Mouse (Mus musculus) liver, embryonic 11.5 days (tissue): ENCODE results near the gene Frmd4a. TPM values are rescaled to one million over a fixed set of nuclear protein-coding genes. Genes with fewer than 3 reads are reported as not detected.

Experiments used
- ATAC-seq: fragments of 200-750 bp; cut with Nextera tagmentation; replicated peaks from 2 replicates; pipeline ENCODE4 v1.8.0; 2017; ENCODE audit warnings: moderate number of reproducible peaks, mild to moderate bottlenecking, moderate TSS enrichment, moderate library complexity; ENCODE audit not compliant: low FRiP score
- DNase-seq: peaks from one replicate; pipeline ENCODE4 v3.0.0-alpha.2; 2017; ENCODE audit warnings: low spot score
- H3K27ac ChIP-seq: fragments of 300-500 bp; sonication (generic); 2 replicates; pipeline ENCODE4 v1.5.1; 2014; ENCODE audit warnings: mild to moderate bottlenecking, low read depth, low read length, control low read depth
- H3K27me3 ChIP-seq: fragments of 300-500 bp; sonication (generic); replicated peaks from 2 replicates; pipeline ENCODE4 v1.6.1; 2014; ENCODE audit warnings: low read length, mixed read lengths; ENCODE audit not compliant: control insufficient read depth, insufficient read depth
- H3K36me3 ChIP-seq: fragments of 300-500 bp; sonication (generic); 2 replicates; pipeline ENCODE4 v1.6.1; 2014; ENCODE audit warnings: mild to moderate bottlenecking, low read length, moderate library complexity, mixed read lengths; ENCODE audit not compliant: control insufficient read depth, insufficient read depth
- H3K4me1 ChIP-seq: fragments of 300-500 bp; sonication (generic); replicated peaks from 2 replicates; pipeline ENCODE4 v1.6.1; 2014; ENCODE audit warnings: low read length, mixed read lengths; ENCODE audit not compliant: control insufficient read depth, insufficient read depth
- H3K4me2 ChIP-seq: fragments of 300-500 bp; sonication (generic); 2 replicates; pipeline ENCODE4 v1.6.1; 2014; ENCODE audit warnings: mild to moderate bottlenecking, control low read depth, moderate library complexity
- H3K4me3 ChIP-seq: fragments of 300-500 bp; sonication (generic); 2 replicates; pipeline ENCODE4 v1.5.1; 2014; ENCODE audit warnings: low read depth, low read length, control low read depth
- H3K9ac ChIP-seq: fragments of 300-500 bp; sonication (generic); 2 replicates; pipeline ENCODE4 v1.6.1; 2014; ENCODE audit warnings: low read depth, low read length, control low read depth
- H3K9me3 ChIP-seq: fragments of 300-500 bp; sonication (generic); 2 replicates; pipeline ENCODE4 v1.6.1; 2016; ENCODE audit warnings: low read length, inconsistent platforms, mixed read lengths; ENCODE audit not compliant: control insufficient read depth
- WGBS: fragments of 180-500 bp; shearing (Covaris S2); extraction: QIAGEN DNeasy Blood & Tissue Kit; methylation state at CpG from one replicate; pipeline ENCODE4 v1.1.7; 2014; 5-methylcytosine and 5-hydroxymethylcytosine counted together
- polyA plus RNA-seq: library from polyadenylated mRNA; unstranded; fragments of >200 nt; fragmentation: Nextera tagmentation; extraction: Ambion mirVana; gene quantifications from 2 replicates; pipeline ENCODE4 v1.2.1, GENCODE M21; 2014

Frmd4a gene
- polyA plus RNA-seq, result 16.9 and 18.6 TPM in 2 replicates

DNA sequence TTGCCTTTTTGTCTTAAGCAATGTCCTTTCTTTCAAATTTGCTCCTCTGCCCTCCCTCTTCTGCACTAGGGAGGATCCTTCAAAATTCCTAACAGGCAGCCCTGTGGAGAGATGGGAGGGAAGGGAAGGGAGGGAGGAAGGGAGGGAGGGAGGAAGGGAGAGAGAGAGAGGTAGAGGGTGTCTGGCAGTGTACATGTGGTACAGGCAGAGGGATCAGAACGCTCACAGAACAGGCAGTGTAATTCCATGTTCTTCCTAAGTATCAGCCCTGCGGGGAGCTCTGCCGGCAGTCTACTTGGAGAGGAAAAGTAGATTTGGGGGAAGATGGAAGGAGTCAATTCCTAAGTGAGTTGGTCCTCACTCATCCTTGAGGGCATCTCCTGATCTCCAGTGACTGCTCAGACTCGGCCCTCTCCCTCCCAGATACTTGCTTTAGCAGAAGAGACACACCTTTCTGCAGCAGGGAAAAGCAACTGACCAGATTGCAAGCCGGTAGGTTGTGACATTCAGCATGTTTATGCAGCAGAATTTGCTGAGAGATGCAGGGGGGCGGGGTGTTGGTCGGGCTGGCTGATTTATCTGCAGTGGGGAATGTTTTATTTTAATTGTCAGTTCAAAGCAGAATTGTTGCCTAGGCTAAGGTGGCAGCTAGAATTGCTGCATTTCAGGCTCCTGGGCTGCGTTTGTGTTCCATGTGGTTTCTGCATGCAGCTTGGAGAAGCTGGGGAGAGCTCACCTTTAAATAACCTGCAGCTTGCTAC lies at the start of gene Frmd4a:
Gene Frmd4a (plus strand): TSS at position 190 of the 761 bp plus-strand sequence.
- no peaks in the 10 kb centered on the region for H3K9me3 ChIP-seq
- H3K4me2 ChIP-seq, result no peak within 1 kb of the TSS
- no peak within 1 kb of the TSS for H3K27ac ChIP-seq
- H3K36me3 ChIP-seq, result no peaks in the 10 kb centered on the region
- no peak for DNase-seq
- 44% methylated on average over 8 of the region's 8 CpGs for WGBS
- ATAC-seq, result no peak
- H3K9ac ChIP-seq, result no peak within 1 kb of the TSS
- no peaks in the 10 kb centered on the region for H3K27me3 ChIP-seq
- no peak within 1 kb of the TSS for H3K4me3 ChIP-seq
- no peaks in the 10 kb centered on the region for H3K4me1 ChIP-seq

DNA sequence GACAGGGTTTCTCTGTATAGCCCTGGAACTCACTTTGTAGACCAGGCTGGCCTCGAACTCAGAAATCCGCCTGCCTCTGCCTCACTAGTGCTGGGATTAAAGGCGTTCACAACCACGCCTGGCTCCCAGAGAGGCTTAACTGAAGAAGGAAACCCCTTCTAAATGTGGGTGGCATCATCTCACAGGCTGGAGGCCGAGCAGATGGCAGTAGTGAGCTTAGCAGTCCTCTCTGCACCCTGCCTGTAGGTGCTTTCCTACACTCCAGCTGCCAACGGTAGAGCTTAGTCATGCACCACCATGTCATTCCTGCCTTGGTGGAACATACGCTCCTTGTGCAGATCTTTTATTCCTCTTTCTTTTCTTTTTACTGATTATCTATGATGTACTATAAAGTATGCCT lies 28.6 kb upstream of the Frmd4a start:
- Histone ChIP-seq H3K4me3 (no peak overlapping the region), H3K27ac (no peak overlapping the region), H3K4me2 (no peak overlapping the region), H3K9ac (no peak overlapping the region), H3K36me3 (no peaks in the 10 kb centered on the region), H3K4me1 (no peaks in the 10 kb centered on the region), H3K9me3 (no peaks in the 10 kb centered on the region), H3K27me3 (no peaks in the 10 kb centered on the region)
- DNase-seq, result no peak
- ATAC-seq, result no peak
- WGBS, result 75% methylated on average over 7 of the region's 7 CpGs

DNA sequence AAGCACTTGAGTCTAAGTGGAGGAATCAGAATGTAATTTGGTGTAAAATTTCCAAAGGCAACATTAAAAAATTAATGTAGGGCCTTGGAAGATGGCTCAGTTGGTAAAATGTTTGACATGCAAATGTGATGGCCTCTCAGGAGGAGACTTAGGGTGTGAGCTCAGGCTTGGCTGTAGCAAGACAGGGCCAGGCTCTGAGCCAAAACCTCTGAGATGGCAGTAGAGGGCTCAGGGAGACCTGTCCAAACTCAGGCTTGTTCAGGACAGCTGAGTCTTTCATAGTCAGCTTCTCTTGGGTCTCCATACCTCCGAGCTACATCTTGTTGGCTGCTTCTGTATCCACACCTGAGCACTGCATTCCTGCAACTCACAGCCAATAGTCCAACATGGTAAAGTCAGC lies 27.1 kb upstream of the Frmd4a start:
- no peaks in the 10 kb centered on the region for H3K9me3 ChIP-seq
- DNase-seq (no peak), ATAC-seq (no peak)
- H3K27ac ChIP-seq, result no peak overlapping the region
- H3K36me3 ChIP-seq, result no peaks in the 10 kb centered on the region
- no peak overlapping the region for H3K9ac ChIP-seq
- H3K4me2 ChIP-seq, result no peak overlapping the region
- WGBS, result 73% methylated on average over 1 of the region's 1 CpGs
- no peaks in the 10 kb centered on the region for H3K27me3 ChIP-seq
- H3K4me3 ChIP-seq, result no peak overlapping the region
- no peaks in the 10 kb centered on the region for H3K4me1 ChIP-seq

DNA sequence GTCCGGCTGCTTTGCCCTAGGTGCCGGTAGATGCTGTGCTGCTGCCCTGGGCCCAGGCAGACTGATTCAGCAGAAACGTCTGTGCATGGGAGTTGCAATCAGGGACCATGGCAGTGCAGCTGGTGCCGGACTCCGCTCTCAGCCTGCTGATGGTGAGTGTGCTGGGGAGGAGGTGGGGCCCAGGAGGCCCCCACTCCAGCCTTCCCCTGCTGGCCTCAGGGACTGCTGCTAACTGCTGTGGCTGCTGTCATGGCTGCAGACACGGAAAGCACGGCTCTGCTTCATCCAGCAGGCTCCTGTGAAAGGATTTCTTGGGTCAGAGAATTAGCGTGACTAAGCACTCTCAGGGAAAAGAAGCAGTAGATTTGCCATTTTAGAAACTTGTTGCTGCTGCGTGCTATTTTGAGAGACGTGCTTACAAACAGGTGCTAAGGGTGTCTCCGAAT lies 937 bp downstream of the Frmd4a start:
- ATAC-seq (no peak), DNase-seq (no peak)
- Histone ChIP-seq H3K9me3 (no peaks in the 10 kb centered on the region), H3K36me3 (no peaks in the 10 kb centered on the region), H3K4me2 (no peak overlapping the region), H3K4me3 (no peak overlapping the region), H3K9ac (no peak overlapping the region), H3K4me1 (no peaks in the 10 kb centered on the region), H3K27ac (no peak overlapping the region), H3K27me3 (no peaks in the 10 kb centered on the region)
- 59% methylated on average over 11 of the region's 11 CpGs for WGBS

DNA sequence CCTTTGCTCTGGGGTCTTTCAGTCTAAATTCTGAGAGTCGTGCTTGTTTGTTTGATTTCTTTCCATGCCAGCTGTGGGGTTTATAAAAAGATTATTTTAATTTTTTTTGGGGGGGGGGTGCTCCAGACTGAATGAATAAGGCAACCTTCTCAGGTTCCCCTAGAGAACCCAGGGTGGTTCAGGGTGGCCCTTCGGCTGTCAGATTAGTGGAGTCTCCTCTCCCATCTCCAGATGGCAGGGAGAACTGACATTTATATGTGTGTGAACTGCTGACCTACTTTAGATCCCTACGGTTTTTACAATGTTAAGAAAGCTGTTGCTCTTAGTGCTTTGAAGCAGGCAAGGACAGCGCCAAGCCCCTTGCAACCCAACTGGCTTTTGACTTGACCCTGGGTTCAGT lies 1.4 kb downstream of the Frmd4a start:
- no peaks in the 10 kb centered on the region for H3K36me3 ChIP-seq
- no peak overlapping the region for H3K4me2 ChIP-seq
- H3K27ac ChIP-seq, result no peak overlapping the region
- no peak for DNase-seq
- no peaks in the 10 kb centered on the region for H3K4me1 ChIP-seq
- no peak for ATAC-seq
- no peak overlapping the region for H3K9ac ChIP-seq
- H3K4me3 ChIP-seq, result no peak overlapping the region
- no peaks in the 10 kb centered on the region for H3K27me3 ChIP-seq
- no peaks in the 10 kb centered on the region for H3K9me3 ChIP-seq
- WGBS, result 61% methylated on average over 4 of the region's 4 CpGs

DNA sequence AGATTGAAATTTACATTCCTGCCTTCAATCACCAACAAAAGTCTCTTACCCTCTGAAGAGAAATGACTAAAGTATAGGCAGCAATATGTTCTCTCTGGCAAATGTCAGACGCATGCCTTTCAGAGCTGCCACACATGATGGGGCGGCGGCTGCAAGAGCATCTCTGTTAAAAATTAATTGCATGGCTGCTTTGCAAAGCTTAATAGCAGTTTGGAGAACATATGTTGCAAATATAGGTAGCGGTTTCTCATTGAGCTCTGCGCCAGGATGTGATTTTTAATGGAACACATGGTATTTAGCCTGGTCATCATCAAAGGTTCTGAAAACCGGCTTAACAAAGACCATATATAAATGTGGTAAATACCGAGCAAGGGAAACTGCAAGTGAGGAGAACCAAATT lies 7.4 kb downstream of the Frmd4a start:
- H3K4me1 ChIP-seq, result no peaks in the 10 kb centered on the region
- ATAC-seq (no peak), DNase-seq (no peak)
- 81% methylated on average over 7 of the region's 7 CpGs for WGBS
- H3K27ac ChIP-seq, result no peak overlapping the region
- H3K9me3 ChIP-seq, result no peaks in the 10 kb centered on the region
- H3K36me3 ChIP-seq, result no peaks in the 10 kb centered on the region
- no peak overlapping the region for H3K4me2 ChIP-seq
- no peak overlapping the region for H3K9ac ChIP-seq
- H3K27me3 ChIP-seq, result no peaks in the 10 kb centered on the region
- no peak overlapping the region for H3K4me3 ChIP-seq

DNA sequence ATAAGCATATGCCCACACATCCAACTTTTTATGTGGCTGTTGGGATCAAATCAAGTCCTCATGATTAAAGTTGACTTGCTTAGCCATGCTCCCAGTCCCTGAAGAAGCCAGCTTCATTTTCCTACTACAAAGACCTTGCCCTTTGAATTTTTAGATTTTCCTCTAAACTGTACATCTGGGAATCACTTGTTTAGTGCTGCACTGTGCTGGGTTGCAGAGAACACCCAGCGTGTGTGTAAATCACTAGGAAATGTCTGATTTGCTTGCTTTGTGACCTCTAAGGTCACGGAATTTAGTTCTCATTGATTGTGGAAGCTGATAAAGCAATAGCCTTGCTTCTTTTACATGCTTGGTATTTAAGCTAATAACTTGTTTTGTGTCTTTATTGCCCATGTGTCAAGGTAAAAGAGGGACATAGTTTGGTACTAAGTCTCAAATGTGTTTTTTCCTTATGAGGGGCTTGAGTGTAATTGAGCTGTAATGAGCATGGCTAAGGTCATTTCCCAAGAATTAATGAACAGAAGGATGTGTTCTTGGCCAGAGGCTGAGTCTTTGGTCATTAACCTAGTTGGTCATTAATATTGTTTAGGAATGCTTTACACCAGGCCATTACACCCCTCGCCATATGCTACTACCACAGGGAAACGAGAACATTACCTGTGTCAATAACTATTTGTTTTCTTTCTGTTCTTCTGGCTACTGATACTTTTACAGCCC lies 11.7 kb downstream of the Frmd4a start:
- ATAC-seq, result no peak
- 70% methylated on average over 4 of the region's 4 CpGs for WGBS
- Histone ChIP-seq H3K9ac (no peak overlapping the region), H3K4me3 (no peak overlapping the region), H3K9me3 (no peaks in the 10 kb centered on the region), H3K36me3 (no peaks in the 10 kb centered on the region), H3K4me2 (no peak overlapping the region), H3K27me3 (no peaks in the 10 kb centered on the region), H3K27ac (no peak overlapping the region), H3K4me1 (no peaks in the 10 kb centered on the region)
- DNase-seq, result no peak

DNA sequence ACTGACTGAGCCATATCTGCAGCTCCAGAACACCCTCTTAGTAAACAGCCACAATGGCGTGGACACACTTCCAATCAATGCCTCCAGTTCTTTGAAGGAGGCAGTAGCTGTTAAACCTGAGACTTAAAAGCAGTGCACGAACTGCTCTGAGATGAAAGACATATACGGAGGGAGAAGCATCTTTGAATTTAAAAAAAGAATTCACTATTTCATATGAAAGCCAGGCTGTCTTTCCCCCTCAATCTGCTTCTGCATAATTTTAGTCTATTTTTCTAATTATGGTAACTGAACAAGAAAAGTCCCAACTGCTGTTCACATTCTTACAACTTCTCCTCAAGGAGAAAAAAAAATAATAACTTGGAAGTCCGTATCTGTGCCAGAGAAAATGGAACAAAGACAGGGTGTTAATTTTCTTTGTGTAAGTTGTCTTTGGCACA lies 18.7 kb downstream of the Frmd4a start:
- Histone ChIP-seq H3K4me1 (no peaks in the 10 kb centered on the region), H3K9me3 (no peaks in the 10 kb centered on the region), H3K4me2 (no peak overlapping the region), H3K4me3 (no peak overlapping the region), H3K9ac (no peak overlapping the region), H3K36me3 (no peaks in the 10 kb centered on the region), H3K27me3 (no peaks in the 10 kb centered on the region), H3K27ac (no peak overlapping the region)
- ATAC-seq, result no peak
- WGBS, result 82% methylated on average over 4 of the region's 4 CpGs
- no peak for DNase-seq
